Mouse (Mus musculus): Measurements from ENCODE around the gene Farp1.

- TF ChIP-seq CTCF (IDR thresholded peaks at IDR 0.05; ENCODE audit: borderline replicate concordance, extremely low read depth, insufficient read depth, insufficient read length) (no peak), POLR2A (IDR thresholded peaks at IDR 0.05; ENCODE audit: borderline replicate concordance, extremely low read depth, insufficient read depth, insufficient read length, poor library complexity, severe bottlenecking) (no peak)
Measured at GRCm38 (mm10) chr14:121205459-121205858, 170.5 kb downstream of the Farp1 start.
